Mouse (Mus musculus) frontal cortex, postnatal 25 days (tissue): ENCODE data around the gene Baiap2.

ENCODE experiments used
- DNase-seq, 2 experiments: peaks; one replicate each; pipeline ENCODE4 v3.0.0; 2022; ENCODE audit warnings: low spot score in 2 of 2

Gene Baiap2

DNA sequence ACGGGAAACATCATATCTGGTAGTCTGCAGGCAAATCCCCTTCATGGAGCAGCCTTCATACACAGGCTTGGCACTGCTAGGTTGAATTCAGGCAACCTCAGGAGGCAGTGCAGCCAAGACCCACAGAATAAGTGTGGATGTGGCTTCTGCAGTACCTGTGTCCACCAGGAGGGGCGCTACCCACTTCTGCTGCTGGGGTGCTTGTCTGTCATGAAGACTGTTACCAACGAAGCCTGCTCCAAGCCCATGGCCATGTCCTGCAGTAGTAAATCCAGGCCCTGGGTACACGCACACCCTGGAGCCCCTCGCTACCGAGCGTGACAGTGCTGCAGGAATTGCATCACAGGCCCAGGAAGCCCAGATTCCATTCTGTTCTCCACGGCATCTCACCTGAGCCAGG lies 22.7 kb upstream of the Baiap2 start:
- peak; percentile 61 to 71 for DNase-seq

DNA sequence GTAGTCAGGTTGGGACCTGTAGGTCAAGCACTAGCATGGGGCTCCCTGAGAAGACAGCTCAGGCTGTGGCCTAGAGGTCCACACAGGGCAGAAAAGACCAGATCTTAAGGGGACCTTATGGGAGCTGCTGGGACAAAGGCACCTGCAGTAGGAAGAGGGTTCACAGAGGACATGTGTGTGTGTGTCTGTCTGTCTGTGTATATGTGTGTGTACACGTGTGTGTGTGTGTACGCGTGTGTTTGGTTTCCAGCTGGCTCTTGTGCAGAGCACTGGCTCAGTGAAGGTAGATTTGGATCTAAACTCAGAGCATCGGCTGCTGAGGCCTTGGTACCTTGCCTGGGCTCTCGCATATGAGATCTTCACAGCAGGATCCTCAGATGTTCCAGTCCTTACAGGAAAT lies 21.9 kb upstream of the Baiap2 start:
- no peak for DNase-seq

DNA sequence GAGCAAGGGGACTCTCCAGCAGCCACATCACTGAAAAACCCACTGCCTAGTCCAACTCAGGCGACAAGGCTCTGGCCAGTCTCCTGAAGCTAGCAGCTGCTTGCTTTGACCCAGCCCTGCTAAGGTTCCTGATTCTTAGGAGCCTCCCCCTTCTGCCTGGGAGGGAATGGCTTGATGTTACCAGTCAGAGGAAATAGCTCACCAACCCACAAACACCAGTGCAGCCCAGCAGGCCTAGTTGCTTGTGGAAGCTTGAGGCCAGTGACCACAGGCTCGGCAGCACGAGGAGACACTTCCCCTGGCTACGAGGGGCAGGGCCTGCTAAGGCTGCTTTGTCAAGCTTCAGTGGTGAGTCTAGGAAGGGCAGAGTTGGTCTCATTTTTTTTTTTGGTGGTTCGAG lies 17.4 kb upstream of the Baiap2 start:
- DNase-seq, result no peak

DNA sequence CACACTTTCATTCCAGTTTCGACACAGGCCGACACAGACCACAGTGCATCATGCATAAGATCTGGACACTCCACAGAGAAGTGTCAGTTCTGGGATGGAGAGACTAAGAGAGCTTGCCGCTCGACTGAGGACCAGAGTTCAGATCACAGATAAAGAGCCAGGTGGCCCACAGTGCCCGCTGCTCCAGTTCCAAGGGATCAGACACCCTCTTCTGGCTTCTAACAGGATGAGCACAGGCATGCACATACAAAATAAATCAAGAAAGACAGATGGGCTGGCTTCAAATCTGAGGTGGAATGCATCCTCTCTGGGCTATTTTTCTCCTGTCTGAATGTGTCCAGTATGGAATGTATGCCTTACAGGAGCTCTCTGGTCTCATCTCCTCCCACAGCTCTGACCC lies 15.8 kb upstream of the Baiap2 start:
- DNase-seq, result no peak

DNA sequence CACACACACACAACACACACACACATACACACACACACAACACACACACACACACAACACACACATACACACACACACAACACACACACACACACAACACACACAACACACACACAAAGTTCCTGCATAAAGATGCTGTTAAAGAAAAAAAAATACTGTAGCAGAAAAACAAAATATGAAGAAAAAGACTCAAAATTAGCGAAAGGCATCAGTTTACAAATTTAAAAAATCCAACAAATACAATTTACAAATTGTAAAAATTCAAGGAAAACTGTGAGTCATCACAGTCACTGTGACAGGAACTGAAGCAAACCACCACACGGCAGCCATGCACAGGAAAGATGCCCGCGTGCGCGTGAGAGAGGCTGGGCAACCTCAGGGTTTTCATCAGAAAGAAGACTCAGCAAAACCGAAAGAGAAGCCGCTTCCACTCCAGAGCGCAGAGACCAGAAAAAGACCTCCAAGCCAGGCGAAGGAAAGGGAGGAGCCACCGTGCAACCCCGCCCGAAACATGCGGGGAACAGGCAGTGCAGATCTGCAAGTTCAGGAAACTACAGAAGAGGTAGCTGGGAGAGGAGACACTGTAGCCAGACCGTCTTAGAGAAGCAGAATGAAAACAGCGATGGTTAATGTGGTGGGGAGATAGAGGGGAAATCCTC lies 14.4 kb upstream of the Baiap2 start:
- no peak for DNase-seq

DNA sequence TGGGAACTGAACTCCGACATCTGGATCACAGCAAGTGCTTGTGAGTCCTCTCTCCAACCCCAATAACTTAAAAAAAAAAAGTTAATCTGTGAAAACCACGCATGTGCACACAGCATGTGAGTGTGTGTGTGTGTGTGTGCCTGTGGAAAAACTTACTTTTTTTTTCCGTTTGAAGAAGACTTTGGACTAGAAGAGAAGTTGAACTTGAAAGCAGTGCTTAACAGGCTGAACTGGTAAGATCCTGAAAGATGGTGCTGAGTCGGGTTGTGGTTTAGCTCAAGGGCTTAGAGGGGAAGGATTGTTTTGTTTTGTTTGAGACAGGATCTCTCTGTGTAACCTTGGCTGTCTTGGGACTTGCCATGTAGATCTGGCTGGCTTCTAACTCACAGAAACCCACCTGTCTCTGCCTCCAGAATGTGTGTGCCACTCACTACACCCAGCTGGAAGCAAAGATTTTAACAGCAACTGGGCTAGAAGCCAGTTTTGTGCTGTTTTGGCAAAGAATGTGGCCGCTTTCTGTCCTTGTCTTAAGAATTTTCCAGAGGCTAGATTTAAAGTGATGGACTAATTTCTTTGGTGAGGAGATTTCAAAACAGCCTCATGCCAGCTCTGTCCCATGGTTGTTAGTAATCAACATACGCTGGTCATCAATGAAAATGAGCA lies 12.8 kb upstream of the Baiap2 start:
- no peak for DNase-seq

DNA sequence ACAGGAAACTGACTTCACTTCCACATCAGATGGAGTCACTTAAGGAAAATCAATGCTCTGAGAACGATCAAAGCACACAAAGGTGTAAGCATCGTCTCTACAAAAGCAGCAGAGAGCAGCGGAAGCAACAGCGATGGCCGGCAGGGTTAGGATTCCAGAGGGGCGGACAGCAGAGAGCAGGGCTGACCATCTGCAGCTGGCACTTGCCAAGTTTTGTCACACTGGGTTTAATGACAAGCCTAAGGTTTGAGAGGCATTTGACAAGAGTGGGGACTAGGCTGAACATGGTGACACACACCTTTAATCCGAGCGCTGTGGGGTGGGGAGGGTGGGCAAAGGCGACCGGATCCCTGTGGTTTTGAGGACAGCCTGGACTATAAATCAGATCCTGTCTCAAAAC lies 10.8 kb upstream of the Baiap2 start:
- no peak for DNase-seq

DNA sequence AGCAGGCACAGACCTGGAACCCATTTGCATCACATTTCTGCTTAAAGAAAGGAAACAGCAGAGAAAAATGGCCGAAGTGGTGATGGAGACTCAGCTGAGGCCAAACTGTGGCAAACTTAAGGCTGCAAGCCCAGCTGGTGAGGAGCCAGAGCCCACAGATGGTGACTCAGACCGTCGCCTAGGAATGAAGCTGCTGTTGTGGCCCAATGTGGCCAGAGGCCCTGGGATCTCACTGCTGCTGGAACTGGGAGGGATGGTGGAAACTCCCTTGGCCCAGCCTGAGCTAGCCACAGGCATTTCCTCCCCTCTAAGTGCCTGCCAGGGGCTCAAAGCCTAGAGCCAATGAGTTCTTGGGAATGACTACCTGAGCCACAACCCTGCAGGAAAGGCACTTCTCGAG lies 9.4 kb upstream of the Baiap2 start:
- DNase-seq, result no peak

DNA sequence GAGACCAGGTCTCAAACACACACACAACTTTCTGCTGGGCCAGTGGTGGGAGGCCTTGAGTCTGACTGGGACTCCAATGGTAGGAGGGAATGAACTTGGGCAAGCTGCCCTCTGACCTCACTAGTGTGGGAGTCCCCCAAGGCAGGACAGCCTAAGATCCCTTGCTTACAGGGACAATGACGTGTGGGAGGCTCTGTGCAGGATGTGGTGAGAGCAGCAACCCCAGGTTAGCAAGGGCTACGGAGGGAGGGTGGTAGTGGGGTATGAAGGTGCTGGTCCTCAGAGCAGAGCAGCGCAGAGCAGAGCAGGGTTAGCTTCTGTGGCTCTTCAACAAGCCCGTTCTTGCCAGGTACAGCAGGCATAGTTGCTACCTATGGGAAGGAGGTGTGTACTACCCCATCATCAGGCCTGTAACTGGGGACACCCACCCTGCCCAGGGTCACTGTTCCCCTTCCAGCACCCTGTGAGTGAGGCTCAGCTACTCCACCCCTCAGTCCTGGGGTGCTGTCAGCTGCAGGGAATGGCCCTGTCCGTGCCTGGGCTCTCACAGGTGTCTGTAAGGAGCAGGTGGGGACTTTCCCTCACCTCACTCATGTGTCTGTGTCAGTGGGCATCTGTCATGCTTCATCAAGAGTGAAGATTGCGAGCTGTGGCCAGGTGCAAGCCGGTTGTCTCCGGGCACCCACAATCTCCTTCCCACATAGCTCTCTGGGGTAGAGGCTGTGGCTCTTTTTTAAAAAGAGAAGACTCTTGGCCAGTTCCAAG lies 8.6 kb upstream of the Baiap2 start:
- no peak for DNase-seq

DNA sequence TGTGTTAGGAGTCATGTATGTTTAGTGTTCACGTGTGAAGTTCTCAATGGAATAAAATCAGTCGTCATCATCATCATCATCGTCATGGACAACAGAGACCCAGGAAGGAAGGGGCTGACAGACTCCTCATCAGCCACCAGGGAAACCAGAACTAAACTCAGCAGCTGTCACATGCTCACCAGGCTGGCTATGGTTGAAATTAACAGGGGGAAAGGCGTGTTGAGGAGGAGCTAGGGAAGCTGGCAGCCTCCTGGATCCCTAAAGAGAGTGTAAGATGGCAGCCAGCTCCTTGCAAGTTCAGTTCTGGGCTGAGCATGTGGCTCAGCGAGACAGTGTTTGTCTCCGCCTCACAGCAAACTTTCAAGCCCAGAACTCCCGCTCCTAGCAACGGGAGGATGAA lies 7.8 kb upstream of the Baiap2 start:
- no peak for DNase-seq

DNA sequence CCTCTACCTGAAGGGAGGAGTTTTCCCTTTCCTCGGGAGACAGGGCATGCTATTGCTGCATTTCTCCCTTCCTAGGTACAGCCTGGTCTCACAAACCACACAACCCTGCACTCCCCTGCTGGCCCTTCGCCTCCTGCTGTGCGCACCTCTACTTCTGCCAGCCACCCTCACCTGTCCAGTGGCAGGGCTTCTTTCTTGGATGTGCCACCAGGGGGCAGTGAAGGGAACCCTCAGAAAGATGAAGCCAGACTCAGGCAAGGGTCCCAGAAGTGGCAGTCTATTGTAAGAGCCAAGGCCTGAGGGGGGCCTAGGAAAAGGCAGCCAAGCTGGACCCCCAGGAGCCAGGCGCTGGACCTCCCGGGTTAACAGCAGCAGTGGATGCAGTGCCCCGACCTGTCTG lies 7.1 kb upstream of the Baiap2 start:
- DNase-seq, result peak; percentile 63 to 71

DNA sequence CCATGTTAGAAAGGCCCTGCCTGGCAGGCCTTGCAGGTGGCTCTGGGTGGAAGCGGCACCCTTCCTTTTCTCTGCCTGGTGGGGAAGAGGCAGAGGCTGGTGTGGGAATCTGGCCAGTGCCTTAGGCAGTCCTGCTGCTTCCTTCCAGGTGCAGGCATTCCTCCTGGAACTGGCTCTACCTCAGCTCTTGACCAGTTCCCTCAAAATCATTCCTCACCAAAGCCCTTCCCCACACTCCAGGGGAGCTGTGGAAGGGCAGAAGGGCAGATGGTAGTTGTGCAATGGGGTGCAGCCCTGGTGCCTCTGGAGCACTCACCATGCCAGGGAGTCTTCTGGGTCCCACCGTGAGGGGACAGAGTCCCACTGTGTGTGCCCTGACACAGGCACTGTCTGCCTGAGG lies 6.1 kb upstream of the Baiap2 start:
- no peak for DNase-seq

DNA sequence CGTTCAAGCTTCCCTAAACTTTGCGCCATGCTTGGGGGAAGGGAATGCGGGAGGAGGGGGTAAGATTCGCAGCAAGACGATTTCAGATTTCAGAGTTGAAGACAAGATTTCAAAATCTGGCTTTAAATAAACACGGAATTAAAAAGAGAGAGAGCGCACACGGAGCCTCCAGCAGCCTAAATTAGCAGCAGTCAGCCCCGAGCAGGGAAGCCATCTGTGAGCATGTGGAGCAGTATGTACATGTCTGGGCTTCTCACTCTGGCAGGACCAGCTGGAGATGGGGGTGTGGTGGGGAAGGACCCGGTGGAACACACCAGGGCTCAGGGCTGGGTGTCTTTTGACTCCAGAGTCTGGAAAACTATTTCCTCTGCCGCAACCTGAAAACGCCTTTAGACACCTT lies 5.3 kb upstream of the Baiap2 start:
- DNase-seq, result no peak

DNA sequence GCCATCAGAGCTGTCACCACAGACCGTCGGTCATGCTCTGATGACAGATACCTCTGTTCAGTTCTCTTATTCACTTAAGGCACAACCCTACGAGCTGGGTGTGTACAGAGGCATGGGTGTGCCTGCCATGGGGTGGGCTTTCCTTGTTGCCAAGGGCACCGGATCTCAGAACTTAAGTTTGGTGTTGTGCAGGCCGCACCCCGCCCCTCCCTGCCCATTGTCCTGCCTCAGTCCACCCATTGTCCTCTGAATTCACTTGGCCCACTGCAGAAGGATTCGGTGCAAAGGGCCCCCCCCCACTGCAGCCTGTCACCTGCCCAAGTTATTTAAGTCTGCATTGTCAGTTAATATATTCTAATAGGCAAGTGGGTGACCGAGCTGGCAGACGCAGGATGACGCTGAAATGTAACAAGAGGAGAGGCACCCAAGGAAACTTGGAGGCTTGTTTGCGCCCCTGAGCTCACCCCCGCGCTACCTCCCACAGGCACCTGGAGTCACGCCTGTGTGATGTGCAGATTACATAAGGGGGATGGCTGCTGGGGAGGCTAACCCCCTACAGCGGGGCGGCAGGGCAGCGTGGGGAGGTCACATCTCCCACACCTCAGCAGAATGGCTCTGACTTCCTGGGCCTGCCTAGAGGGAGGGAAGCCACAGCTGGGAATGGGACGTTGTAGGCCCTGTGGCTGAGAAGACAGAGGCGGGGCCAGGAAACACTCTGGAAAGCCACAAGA lies 4.6 kb upstream of the Baiap2 start:
- peak in 1 of 2 experiments; percentile 49 for DNase-seq

DNA sequence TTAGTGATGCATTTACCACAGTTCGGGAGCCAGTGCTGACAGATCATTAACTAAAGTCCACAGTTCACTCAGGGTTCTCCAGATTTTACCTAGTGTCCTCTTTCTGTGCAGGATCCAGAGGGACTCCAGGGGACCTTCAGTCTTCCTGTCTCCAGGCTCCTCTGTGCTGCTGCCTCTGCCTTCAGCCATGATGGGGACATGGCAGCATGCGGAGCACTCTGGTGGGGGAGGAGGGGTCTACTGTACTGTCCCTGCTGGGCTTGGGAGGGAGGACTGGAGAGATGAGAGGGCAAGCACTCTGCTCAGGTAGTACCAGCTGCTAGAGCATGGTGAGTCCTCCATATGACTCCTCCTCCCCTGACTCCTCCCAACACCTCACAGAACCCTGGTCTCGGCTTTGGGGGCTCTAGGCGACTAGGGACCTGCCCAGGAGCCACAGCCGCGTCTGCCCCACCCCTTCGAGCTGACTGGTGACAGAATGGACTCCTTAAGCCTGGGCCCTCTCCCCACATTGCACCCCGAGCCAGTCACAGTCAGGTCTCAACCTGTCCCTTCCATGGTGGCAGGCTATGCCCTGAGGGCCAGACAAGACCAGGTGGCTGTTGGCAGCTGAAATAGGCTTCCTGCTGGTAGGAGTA lies 3.4 kb upstream of the Baiap2 start:
- DNase-seq, result no peak

DNA sequence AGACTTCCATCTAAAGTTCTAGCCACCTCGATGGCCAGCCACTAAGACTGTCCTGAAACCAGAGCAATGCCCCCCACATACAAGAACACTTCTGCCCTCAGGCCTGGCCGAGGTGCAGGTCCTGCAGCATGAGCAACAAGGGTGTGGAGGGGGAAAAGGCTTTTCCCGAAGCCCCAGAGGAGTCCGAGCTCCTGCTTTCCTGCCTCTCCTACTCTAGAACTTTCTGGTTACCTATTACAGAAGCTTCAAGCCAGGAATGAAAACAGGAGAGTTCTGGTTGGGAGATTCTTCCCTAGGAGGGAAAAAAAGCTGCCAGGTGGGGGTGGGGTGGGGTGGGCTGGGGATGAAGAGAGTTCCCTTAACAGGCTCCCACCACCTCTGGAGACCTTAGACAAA lies 2.9 kb upstream of the Baiap2 start:
- no peak for DNase-seq

DNA sequence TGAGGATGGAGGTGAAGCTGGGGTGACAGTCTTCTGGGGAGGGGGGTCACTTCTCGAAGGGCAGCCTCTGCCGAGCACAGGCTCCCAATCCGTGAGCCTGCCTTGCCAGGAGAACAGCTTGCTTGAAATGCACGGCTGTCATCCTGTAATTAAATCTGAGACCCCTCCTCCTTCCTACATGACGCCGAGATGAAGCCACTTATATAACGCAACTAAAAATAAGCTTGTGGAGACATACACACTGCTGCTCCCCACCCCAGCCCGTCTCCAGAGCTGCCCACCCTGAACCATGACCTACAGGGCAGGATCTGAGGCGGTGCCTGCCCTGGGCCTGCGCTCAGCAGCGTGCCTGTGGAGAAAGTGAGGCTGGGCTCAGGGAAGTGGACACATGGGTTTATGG lies 2.4 kb upstream of the Baiap2 start:
- no peak for DNase-seq

DNA sequence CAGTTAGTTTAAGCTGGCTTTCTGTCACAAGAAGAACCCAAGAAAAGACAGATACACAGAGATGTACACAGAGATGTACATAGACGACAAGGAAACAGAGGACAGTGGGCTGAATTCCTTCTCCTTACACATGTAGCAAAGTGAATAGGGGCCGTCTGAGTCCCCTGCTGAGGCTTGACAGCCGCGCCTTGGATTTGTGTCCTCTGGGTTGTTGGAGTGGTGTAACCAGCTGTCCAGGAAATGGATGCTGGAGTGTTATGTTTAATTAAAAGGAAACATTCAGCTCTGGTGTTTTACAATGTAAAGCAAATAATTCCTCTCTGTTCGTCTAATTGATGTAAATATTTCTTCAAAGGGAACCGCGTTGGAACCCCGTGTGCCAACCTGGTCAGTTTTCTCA lies 769 bp upstream of the Baiap2 start:
- DNase-seq, result no peak

DNA sequence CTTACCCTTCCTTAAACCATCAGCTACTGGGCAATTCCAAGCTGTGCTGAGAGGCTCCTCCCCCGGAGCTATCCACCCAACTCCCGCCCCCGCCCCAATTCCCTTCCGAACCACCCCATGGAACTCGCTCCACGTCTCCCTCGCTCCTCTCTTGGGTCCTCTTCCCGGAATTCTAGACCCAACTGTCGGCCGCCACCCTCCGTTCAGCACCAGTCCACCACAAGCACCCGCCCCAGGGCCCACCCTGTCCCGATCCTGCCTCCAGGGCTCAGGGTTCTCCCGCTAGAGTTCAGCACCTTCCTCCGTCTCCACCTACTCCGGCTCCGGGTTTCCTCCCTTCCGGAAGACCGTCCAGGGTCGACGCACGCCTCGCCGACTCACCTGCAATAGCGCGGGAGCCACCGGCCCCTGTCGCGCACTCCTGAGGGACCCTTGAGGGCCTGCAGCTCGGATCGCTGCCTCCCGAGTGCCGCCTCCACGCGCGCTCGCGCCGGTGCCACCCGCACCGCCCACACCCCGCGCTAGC lies 299 bp upstream of the Baiap2 start:
- DNase-seq, result no peak

DNA sequence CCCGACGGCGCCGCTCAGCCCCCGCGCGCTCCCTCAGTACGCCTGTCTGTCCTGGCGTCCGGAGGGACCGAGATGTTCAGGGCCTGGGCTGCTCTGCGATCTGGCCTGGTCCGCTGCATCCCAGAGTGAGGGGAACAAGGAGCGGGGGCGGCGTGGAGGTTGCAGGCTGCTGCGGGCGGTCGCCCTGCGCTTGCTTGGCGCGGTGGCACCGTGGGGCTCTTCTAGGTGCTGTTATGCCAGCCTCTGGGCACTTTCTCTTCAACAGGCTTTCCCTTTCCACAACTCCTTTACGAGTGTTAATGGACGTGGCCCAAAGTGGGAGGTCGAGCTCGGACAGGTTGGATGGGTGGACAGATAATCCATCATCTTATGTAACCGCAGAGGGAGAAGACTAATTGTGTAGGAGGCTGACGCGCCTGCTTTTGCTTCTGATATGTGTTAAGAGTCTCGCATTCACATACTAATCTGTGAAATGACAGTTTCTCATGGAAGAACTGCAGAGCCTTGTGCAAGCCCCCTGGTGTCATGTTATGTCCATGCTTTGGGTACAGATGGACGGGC lies 945 bp downstream of the Baiap2 start:
- DNase-seq, result no peak

DNA sequence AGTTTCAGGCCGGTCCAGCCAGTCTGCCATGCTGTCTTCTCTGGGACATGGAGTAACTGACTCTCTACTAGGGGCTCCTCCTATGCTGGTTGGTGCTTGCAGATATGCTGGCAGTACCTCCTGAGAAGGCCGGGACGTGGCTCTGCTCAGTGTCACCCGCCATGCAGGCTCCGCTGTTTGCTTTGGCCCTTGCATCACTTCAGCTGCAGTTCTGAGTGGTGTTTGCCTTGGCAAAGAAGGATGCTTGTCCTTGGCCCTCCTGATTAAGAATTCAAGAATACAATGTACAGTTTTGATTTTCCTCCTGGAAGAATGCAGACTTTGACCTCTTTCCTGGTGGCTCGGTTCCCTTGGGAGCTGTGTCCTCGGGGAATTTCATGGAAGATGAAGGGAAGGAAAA lies 2.8 kb downstream of the Baiap2 start:
- no peak for DNase-seq
